Mouse (Mus musculus): ENCODE measurements around the gene Gm20920. TPM values are rescaled to one million over a fixed set of nuclear protein-coding genes. Genes with fewer than 3 reads are reported as not detected.
"Not testable (repeated sequence)": the region's sequence is repeated elsewhere in the genome, so short reads cannot be mapped to it uniquely, and the experiment has no call there.

Gm20920 gene
- polyA plus RNA-seq (2015; fragmentation: Nextera tagmentation; extraction: Ambion mirVana), result not detected in 2 replicates

GRCm38 (mm10) chrY:51851820-51852219 lies at the start of gene Gm20920:
Gm20920 (plus strand) TSS chrY:51852120.
- not testable (repeated sequence) for DNase-seq (ENCODE audit: low spot score)

Measured in thymus, postnatal 0 days (tissue).